Mouse (Mus musculus): ENCODE results near the gene Ces1f. TPM values are rescaled to one million over a fixed set of nuclear protein-coding genes. Genes with fewer than 3 reads are reported as not detected.
A peak's percentile ranks its signal among the peaks of the same experiment; 100 is the strongest.
"Not testable (repeated sequence)": the region's sequence is repeated elsewhere in the genome, so short reads cannot be mapped to it uniquely, and the experiment has no call there.

The Ces1f gene
- under 1 TPM; 0.22 to 0.67 TPM for total RNA-seq (2021)
- long read RNA-seq, experiment 1, partial matches to known transcripts, result 0 of 1 reads
- long read RNA-seq, experiment 1, other reads (novel, unspliced or antisense), result 0 of 1 reads
- long read RNA-seq, experiment 2, partial matches to known transcripts, result 0 of 1 reads
- long read RNA-seq, experiment 2, other reads (novel, unspliced or antisense), result 0 of 1 reads

DNA sequence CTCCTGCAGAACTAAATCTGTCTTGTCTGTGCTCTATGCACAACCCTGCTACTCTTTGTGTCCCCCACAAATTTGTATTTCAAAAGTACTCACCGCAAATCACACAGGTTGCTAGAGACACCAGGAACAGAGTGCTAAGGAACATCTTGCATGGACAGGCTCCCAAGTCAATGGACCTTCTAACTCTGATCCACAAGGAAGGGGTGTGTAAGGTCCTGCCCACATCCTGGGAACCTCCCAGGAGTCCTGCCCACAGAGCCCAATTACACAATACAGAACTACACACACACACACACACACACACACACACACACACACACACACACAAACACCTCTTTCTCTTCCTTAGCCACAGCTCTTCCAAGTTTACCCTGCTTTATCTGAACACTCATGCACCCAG is at the start of gene Ces1f:
Gene Ces1f (minus strand): TSS at position 192 of the 400 bp plus-strand sequence.
- intact Hi-C loops (cut with DNase I), result no loop called here
- DNase-seq, result no peak

DNA sequence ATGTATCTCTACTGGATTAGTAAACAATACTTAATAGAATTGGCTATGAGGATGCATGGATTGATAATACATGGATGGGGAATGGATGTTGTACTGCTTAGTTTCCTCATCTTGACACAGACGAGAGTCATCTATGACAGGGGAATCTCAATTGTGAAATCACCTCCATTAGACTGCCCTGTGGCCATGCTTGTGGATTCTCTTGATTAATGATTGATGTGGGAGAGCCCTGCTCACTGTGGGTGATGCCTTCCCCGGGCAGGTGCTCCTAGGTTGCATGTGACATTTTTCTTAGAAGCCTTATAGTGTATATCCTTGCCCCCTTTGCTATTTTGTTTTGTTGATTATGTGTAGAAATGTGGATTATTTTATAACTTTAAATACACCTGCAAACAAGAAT is 45.6 kb upstream of the Ces1f start:
- DNase-seq, result no peak
- intact Hi-C loops (cut with DNase I), result no loop called here

DNA sequence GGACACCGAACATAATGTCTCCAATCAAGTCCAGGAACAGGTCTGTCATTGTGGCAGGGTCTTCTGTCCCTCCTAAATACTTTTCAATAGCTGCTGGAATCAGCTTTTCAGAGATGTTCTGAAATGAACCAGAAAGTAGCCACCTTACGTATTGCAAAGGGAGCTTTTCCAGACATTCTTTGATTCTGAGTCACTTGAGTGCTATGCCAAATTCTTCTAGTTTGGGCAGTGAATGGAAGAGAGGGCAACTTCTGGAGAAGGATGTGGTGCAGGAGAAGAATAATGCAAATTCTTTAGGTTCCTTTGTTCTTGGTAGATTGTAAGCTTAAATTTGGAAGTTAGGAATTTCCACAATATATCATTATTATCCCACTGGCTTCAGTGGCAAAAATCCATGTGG is 37.5 kb upstream of the Ces1f start:
- DNase-seq, result no peak
- intact Hi-C loops (cut with DNase I), result no loop called here

DNA sequence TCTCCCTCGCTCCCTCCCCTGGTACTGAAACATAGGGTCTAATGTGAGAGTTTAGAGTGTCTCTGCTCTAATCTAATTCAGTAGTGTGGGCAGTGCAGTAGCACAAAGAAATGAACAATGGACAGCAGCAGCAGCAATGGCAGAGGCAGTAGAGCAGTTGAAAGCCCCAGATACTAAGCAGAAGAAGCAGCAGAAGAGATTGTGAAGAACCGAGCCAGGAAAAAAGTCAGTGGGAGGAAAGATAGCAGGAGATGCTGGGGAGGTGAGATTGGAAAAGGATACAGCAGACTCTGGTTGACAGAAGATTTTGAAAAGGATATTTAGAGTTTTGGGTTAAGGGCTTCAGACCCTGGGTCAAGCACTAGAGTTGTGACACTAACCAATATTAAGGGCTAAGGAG is 36.0 kb upstream of the Ces1f start:
- intact Hi-C loops (cut with DNase I), result no loop called here

DNA sequence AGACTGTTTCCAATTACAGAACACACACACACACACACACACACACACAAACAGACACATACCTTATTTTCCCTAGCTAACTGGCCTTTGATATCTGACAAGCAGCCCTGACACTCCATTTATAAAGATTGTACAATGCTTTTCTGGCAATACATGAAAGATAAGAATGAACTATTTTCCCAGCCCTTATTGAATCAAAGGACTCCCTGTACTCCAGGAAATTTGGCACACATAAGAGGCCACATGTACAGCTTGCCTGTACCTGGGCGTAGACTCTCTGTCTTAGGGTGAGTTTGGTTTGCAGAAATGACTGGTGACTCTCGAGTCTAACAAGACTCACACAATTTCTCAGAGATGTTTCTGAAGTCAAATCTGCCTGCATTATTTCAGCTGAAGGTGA is 4.3 kb upstream of the Ces1f start:
- intact Hi-C loops (cut with DNase I), result no loop called here
- DNase-seq, result no peak

More for the DNA sequence above, 36.0 kb upstream of the Ces1f start:
- DNase-seq, result no peak

DNA sequence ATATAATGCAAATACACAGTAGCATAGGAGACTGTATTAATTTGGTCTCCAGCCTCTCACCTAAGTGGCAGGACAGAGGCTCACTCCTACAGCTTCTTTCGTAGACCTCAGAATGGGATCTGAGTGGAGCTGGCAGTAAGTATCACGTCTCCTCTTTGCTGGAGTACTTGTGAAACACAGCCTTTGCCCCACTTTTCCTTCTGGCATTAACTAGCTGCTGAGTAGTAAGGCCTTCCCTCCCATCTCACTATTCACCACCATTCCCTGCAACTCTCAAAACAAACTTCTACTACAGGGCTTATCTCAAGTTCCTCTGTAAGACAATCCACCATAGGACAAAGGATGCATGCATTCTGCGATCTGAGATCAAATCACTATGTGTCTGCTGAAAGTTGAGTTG is 2.8 kb upstream of the Ces1f start:
- intact Hi-C loops (cut with DNase I), result no loop called here
- no peak for DNase-seq

DNA sequence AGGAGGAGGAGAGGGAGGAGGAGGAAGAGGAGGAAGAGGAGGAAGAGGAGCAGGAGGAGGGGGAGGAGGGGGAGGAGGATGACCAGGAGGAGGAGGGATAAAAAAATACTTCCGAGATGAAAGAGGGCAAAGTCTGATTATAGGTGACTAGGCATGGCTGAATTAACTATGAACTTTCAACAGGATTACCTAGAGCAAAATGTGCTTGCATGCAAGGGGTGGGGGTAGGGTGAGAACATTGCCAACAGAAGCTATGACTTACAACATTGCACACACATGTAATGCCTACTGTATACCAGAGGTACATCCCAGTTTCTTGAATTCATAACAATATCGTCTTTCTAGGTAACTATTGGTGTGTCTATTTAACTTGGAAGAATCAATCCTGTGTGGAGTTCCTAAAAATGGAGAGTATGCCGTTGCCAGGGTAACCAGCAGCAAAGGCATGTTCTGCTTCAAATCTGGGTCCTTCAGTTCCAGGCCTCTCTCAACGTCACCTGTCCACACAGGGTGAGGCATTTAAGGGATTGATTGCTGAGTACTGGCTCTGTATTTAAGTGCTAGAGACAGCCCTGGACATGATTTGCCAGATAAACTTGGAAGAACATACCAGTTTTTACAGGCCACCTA is 1.3 kb downstream of the Ces1f start:
- intact Hi-C loops (cut with DNase I), result no loop called here
- no peak for DNase-seq

DNA sequence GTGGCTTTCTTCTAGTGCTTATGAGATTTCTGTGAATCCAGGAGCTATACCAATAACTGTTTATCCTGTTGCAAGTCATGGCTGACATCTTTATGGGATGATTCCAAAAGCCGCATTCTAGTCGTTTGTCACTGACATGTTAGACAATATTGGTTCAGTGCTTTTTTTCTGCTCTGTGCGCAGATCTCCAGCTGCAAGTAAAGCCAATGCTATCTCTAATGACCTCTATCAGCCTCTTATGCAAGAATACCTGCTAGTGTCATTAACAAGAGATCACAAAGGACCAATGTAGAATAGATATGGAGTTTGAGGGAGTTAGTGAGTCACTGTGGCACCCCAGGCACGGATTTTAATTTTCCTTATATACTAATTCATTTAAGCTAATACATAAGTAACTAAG is 4.9 kb downstream of the Ces1f start:
- no peak for DNase-seq
- intact Hi-C loops (cut with DNase I), result no loop called here

DNA sequence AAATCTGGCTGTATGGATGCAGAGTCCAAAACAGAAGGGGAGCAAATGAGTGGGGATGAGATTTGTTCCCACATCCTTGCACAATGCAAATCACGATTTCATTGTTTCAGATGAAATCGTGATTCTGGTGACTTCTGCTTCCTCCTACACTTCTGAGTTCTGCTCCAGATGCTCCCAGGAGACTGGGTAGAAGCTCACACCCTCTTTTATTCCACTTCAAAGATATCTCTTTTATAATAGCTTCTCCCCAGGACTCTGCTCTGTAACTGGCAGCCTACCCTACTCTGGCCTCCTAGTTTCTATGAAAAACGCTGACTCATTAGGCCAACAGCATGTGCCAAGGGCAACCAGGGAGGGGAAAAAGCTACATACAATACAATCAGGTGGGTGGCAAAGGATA is 6.2 kb downstream of the Ces1f start:
- intact Hi-C loops (cut with DNase I), result no loop called here
- no peak for DNase-seq

DNA sequence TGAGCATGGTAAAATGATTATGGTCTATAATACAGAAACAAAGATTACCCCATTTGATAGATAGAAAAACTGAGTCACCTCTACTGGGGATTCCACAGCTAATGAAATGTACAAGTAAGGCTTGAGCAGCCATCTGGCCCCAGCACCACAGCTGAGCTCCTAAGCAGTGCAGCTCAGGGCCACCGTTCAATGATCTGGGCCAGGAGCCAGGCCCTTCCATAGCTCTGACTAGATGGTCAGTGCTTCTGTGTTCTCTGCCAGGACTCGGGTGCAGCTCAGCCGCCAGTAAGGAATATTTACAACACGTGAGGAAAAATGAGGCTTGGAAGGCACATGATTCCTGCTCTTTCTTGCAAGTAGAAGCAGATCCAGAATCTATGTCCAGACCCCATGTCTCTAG is 6.9 kb downstream of the Ces1f start:
- peak; percentile 4 to 17 for DNase-seq

DNA sequence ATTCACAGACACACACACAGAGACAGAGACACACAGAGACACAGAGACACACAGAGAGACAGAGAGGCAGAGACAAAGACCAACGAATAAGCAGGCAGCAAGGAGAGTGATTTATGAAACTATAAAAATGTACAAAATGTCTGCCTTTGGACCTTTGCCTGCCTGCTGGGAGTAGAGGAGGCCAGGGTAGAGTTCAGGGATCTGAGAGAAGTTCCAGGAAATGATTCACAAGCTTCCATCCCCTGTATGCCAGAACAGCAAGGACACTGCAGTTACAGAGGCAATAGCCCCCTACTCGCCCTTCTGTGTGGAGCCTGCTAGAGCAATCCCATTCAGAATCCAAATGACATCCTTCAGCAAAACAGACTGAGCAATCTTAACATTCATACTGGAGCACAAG is 18.1 kb downstream of the Ces1f start:
- no peak for DNase-seq
- intact Hi-C loops (cut with DNase I), result no loop called here

More for the DNA sequence above, 6.9 kb downstream of the Ces1f start:
- intact Hi-C loops (cut with DNase I), result no loop called here

DNA sequence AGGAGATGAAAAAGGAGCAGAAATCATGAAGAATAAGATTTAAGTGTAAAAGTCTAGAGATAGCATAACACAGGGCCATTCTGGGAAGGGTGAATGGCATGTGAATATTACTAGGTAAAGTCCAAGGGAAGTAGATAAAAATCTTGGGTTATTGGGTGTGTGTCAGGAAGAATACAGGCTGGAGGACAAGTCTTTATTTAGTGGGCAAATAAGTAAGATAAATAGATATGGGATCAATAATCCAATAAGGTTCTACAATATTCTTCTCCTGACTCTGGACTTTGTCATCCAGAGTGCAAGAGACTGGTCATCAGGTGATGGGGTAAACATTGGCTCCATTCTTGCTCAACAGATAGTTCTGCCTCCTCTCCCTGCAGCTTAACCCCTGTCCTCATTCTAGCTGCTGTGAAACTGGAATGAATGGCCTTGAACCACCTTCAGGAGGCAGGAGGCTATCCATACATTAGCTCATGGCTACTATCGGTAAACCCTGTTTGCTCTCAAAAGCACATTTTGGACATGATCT is 27.1 kb downstream of the Ces1f start:
- intact Hi-C loops (cut with DNase I), result no loop called here

DNA sequence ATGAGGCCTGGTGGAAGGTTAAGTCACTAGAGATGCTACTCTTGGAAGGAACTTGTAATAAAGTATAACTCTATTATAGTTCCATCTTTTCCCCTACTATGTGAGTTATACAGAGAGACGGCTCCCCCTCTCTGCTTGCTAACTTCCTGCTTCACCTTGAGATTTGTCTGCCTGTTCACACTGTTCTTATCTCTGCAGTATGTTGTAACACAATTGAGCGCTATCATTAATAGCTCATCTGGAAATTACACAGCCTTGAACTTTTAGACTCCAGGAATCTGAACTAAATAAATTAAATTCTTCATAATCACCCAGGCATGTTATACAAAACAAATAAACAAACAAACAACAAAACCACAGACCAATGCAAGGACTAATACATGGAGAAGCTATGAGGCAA is 33.5 kb downstream of the Ces1f start:
- intact Hi-C loops (cut with DNase I), result no loop called here
- no peak for DNase-seq

More for the DNA sequence above, 27.1 kb downstream of the Ces1f start:
- no peak for DNase-seq

DNA sequence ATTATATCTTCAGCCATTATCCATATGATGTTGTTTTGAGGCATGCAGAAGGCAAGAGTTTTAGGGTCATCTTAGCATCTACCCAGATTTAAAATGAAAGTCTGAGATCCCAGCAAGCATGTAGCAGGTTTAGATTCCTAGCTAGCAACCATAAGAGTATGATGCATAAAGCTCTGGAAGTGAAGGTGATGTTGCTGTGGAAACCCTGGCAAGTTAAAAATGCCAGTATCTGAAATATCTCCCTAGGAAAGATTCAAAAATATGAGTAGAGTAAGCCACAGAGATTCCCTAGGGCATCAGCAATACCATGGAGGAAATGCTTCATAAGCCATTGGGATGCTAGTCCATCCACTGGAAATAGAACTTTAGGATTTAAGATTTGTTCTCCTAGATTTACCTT is 39.7 kb downstream of the Ces1f start:
- DNase-seq, result no peak
- intact Hi-C loops (cut with DNase I), result no loop called here

DNA sequence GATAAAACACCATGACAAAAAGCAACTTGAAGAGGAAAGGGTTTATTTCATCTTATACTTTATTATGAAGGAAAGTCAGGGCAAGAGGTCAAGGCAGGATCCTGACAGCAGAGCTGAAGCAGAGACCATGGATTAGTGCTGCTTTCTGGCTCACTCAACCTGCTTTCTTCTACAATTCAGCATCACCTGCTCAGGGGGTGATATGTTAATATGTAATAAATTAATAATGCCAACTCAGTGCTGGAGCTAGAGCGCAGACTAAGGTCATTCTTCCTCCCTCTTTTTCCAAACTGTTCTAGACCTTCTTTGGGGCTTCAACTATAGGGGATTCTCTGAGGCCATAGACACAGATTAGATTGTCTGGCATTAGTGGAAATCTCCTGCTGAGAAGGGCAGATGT is 43.9 kb downstream of the Ces1f start:
- intact Hi-C loops (cut with DNase I), result no loop called here
- DNase-seq, result no peak

DNA sequence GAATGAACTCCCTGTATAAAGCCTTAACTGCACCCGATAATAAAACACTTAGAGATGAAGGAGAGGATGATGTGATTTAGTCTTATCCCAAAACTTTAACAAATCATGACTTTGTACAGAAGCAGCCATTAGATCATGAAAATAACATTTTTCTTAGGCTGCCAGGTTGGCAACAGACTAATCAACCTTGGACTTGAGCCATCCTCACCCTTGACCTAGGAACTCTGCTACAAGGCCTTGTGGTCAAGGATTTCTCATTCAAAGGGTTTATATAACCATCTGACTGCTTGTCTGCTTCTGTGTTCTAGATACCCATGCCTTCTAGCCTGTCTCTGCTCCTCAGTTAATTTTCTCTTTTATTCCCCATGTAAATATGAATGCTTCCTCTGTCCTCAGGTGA is 44.8 kb downstream of the Ces1f start:
- intact Hi-C loops (cut with DNase I), result no loop called here
- DNase-seq, result no peak

DNA sequence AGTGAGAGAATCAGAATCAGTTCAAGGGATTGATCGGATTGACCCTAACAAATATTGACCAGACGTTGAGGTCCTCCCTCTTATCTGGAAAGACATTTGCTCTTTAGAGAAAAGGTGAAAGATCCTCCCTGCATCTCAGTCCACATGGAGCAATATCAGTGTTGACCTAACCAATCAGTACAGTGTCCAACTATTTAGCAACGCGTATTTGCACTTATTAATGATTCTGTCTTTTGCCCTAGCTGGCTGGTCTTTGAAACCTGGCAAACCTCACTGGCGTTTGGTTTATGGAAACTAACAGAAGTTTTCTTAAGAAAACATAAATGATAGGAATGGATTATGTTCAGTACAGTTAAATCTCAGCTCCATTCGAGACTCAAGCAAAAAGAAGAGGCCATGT is 45.5 kb downstream of the Ces1f start:
- intact Hi-C loops (cut with DNase I), result no loop called here
- no peak for DNase-seq

DNA sequence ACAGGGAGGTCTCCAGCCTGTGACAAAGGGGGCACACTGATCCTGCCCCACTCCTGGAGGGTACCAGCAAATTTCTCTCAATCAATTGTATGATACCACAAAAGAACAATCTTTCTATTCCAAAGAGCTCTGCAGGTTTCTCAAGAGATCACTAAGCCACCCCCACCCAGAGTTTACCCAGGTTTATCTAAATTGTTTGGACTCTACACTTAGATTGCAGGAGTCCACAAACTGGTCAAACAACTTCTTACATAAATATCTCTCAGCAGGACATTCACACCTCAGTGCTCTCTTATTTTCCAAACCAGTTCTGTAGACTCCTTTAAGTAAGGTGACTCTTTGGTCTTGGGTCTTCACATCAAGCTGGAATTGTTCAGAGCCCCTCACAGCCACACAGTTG is 50.1 kb downstream of the Ces1f start, which contains the start of gene Ces1e:
Gene Ces1e (minus strand): TSS at position 174 of the 400 bp plus-strand sequence.
- no peak for DNase-seq
- intact Hi-C loops (cut with DNase I), result no loop called here

DNA sequence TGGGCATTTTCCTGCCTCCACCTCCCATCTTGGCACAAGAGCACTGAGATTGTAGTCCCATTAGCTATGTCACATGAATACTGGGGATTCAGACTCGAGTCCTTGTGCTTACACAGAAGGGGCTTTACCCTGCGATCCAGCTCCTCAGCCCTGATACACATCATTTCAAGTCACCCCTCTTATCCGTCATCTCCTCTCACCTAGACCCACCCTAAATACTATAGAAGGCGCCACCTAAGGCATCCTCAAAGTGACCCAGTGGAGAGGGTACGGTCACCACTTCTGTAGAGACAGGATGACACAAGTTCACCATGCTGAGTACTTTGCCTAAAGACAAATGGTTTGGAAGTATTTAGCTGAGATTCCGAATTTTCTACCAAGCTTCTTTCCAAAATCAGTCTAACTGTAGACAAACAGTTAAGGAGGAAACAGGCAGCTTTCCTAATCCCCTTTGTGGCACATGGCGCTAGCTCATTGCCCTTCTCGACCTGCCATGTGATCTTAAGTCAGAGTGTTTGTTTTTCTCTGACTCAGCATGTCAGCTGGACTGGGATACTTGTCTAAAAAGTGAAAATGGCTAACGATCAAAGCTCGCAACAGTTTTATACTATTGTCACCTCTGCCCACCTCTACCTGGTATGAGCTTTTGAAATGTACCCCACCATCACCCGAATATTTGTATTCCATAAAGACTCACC is 50.7 kb downstream of the Ces1f start:
- DNase-seq, result no peak
- intact Hi-C loops (cut with DNase I), result no loop called here

DNA sequence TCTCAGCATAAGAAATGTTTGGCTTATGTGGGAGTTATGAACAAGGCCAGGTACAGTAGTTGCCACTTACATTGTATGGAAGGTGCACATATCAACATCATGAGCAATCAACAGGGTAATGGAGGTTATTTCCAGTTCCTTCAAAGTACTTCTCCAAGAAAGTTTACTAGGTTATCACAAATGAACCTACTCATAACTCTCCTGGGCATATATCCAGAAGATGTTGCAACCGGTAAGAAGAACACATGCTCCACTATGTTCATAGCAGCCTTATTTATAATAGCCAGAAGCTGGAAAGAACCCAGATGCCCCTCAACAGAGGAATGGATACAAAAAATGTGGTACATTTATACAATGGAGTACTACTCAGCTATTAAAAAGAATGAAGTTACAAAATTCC is 53.1 kb downstream of the Ces1f start:
- intact Hi-C loops (cut with DNase I); DNase-seq: not testable (repeated sequence)

DNA sequence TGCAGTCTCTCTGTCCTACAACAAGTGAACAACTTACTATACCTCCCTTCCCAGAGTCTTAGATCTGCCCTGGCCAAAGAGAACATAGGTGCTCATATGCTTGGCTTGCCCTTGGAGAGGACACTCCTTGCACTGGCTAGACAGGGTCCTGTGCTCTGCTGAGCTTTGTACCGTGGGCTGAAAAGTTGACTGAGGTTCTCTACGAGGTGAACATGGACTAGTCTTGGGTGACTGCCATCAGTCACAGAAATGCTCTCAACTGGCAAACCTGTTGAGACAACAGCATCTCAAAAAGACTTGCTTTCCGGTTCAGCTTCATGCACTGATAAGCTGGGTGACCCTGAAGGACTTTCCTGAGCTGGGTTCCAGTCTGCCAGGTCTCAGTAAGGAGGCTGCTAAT is 57.7 kb downstream of the Ces1f start:
- intact Hi-C loops (cut with DNase I), result no loop called here
- no peak for DNase-seq

DNA sequence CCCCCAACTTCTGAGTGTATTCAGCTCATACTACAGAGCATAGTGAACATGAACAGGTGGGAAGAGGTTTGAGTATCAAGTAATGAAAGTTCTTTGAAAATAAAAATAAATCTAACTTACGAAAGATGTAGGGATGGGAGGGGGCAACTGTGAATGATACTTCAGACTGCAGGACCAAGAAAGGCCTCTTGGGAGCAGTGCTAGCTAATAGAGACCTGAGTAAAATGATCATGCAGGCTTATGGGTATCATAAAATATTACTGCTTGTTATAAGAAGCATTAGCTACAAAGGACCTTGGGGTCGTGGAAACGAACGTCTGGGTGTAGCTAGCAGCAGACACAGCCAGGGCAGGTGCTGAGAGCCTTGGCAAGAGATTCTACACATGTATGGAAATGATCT is 61.7 kb downstream of the Ces1f start:
- intact Hi-C loops (cut with DNase I), result loop anchor here (5.0 kb wide), 1 partner anchor 179 kb away; no protein-coding TSS in a partner anchor
- no peak for DNase-seq
